Mouse (Mus musculus) heart, embryonic 15.5 days (tissue): ENCODE results near the gene Sgsh. TPM values are rescaled to one million over a fixed set of nuclear protein-coding genes. Genes with fewer than 3 reads are reported as not detected.

Source experiments
- ATAC-seq: fragments of 200-750 bp; cut with Nextera tagmentation; replicated peaks from 2 replicates; pipeline ENCODE4 v1.8.0; 2017; ENCODE audit warnings: low read depth, moderate TSS enrichment; ENCODE audit not compliant: insufficient number of reproducible peaks, insufficient read depth, low FRiP score
- H3K27ac ChIP-seq: fragments of 300-500 bp; sonication (generic); 2 replicates; pipeline ENCODE4 v1.5.1; 2015; ENCODE audit warnings: mild to moderate bottlenecking, inconsistent platforms
- H3K27me3 ChIP-seq: fragments of 300-500 bp; sonication (generic); 2 replicates; pipeline ENCODE4 v1.6.1; 2015; ENCODE audit warnings: inconsistent platforms
- H3K36me3 ChIP-seq: fragments of 300-500 bp; sonication (generic); 2 replicates; pipeline ENCODE4 v1.6.1; 2015; ENCODE audit warnings: mild to moderate bottlenecking, inconsistent platforms
- H3K4me1 ChIP-seq: fragments of 300-500 bp; sonication (generic); replicated peaks from 2 replicates; pipeline ENCODE4 v1.6.1; 2015; ENCODE audit warnings: inconsistent platforms
- H3K4me2 ChIP-seq: fragments of 300-500 bp; sonication (generic); 2 replicates; pipeline ENCODE4 v1.6.1; 2015; ENCODE audit warnings: inconsistent platforms, mild to moderate bottlenecking, moderate library complexity
- H3K4me3 ChIP-seq: fragments of 300-500 bp; sonication (generic); 2 replicates; pipeline ENCODE4 v1.5.1; 2015; ENCODE audit warnings: mild to moderate bottlenecking, inconsistent platforms
- H3K9ac ChIP-seq: fragments of 300-500 bp; sonication (generic); 2 replicates; pipeline ENCODE4 v1.6.1; 2015; ENCODE audit warnings: mild to moderate bottlenecking, inconsistent platforms
- H3K9me3 ChIP-seq: fragments of 300-500 bp; sonication (generic); replicated peaks from 2 replicates; pipeline ENCODE4 v1.6.1; 2016; ENCODE audit warnings: inconsistent platforms
- WGBS: fragments of 180-500 bp; shearing (Covaris S2); methylation state at CpG from one replicate; pipeline ENCODE4 v1.1.7; 2015; ENCODE audit warnings: mixed read lengths; 5-methylcytosine and 5-hydroxymethylcytosine counted together
- polyA plus RNA-seq: library from polyadenylated mRNA; unstranded; fragments of >200 nt; fragmentation: Nextera tagmentation; extraction: Ambion mirVana; gene quantifications from 2 replicates; pipeline ENCODE4 v1.2.1, GENCODE M21; 2015

Sgsh gene
- polyA plus RNA-seq, 1 experiment from 2014 or later = 5.4 TPM

GRCm38 (mm10) chr11:119339179-119339578 lies 16.2 kb downstream of the Sgsh start:
- Histone ChIP-seq H3K36me3 (no peaks in the 10 kb centered on the region), H3K4me2 (no peak overlapping the region), H3K27me3 (no peaks in the 10 kb centered on the region), H3K4me3 (no peak overlapping the region), H3K9me3 (no peaks in the 10 kb centered on the region), H3K27ac (peak overlapping the region; percentile 31; the same call in 1 of the 2 replicates), H3K4me1 (peaks cover 15% of the 10 kb centered on the region), H3K9ac (no peak overlapping the region)
- 42% methylated on average over 5 of the region's 5 CpGs for WGBS
- ATAC-seq = no peak; the same call in 1 of the 2 replicates

- Histone ChIP-seq H3K27ac (peak overlapping the region; percentile 31; the same call in 1 of the 2 replicates), H3K9ac (no peak overlapping the region), H3K36me3 (no peaks in the 10 kb centered on the region), H3K4me3 (no peak overlapping the region), H3K4me2 (no peak overlapping the region), H3K27me3 (0 out of 2 replicates have a peak, but pooled peaks cover 4% of the 10 kb centered on the region), H3K4me1 (peaks cover 15% of the 10 kb centered on the region), H3K9me3 (no peaks in the 10 kb centered on the region)
- 57% methylated on average over 10 of the region's 10 CpGs for WGBS
- ATAC-seq = 0 out of 2 replicates have a peak, but pooled peaks have one; percentile 19
These were observed 16.9 kb downstream of the Sgsh start for GRCm38 (mm10) chr11:119338271-119339059.

DNA sequence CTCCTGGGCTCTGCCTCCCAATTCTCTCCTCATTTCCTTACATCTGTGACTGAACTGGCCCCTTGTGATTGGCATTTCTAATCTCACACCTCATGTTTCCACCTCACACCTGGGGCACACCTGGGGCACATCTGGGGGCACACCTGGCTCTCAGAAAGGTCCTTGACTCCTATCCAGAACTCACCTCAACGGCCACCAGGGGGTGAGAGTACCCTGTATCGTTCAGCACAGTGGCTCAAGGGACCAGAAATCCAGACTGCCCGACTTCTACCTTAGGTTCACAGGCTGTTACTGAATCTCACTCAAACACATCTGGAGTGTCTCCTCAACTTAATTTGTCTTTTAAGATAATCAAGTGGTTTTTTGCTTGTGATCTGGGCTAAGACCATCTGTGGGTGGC lies 23.4 kb downstream of the Sgsh start:
- no peak overlapping the region for H3K4me3 ChIP-seq
- H3K9ac ChIP-seq = no peak overlapping the region
- peaks cover 12% of the 10 kb centered on the region for H3K27me3 ChIP-seq
- no peak for ATAC-seq
- H3K9me3 ChIP-seq = no peaks in the 10 kb centered on the region
- H3K36me3 ChIP-seq = no peaks in the 10 kb centered on the region
- no peak overlapping the region for H3K4me2 ChIP-seq
- no peak overlapping the region for H3K27ac ChIP-seq
- 36% methylated on average over 3 of the region's 3 CpGs for WGBS
- H3K4me1 ChIP-seq = no peaks in the 10 kb centered on the region

DNA sequence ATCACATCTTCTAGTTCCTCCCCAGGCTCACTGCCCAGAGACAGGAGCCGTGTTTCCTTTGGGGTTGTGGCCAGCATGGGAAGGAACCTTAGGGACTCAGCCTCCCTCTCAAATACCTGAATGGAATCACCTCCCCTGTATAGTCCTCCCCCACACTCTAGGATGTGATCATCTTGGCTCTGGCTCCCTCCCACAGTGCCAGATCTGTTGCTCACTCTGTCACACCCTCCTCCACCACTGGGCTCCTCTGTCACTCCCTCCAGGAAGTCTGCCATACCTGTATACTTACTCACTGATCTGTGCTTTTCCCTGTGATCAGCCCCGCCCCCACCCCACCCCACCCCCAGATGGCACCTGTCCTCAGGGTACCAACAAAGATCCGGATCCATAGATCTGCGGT lies 24.7 kb downstream of the Sgsh start:
- H3K4me1 ChIP-seq = no peaks in the 10 kb centered on the region
- H3K9me3 ChIP-seq = no peaks in the 10 kb centered on the region
- H3K36me3 ChIP-seq = no peaks in the 10 kb centered on the region
- WGBS = 66% methylated on average over 4 of the region's 4 CpGs
- no peak for ATAC-seq
- no peak overlapping the region for H3K4me3 ChIP-seq
- peaks cover 12% of the 10 kb centered on the region for H3K27me3 ChIP-seq
- H3K9ac ChIP-seq = no peak overlapping the region
- H3K4me2 ChIP-seq = no peak overlapping the region
- no peak overlapping the region for H3K27ac ChIP-seq

GRCm38 (mm10) chr11:119325068-119325467 lies 30.3 kb downstream of the Sgsh start:
- no peaks in the 10 kb centered on the region for H3K36me3 ChIP-seq
- no peak overlapping the region for H3K9ac ChIP-seq
- no peak for ATAC-seq
- H3K27ac ChIP-seq = no peak overlapping the region
- H3K4me1 ChIP-seq = no peaks in the 10 kb centered on the region
- peaks cover 4% of the 10 kb centered on the region; the same call in 1 of the 2 replicates for H3K27me3 ChIP-seq
- H3K4me2 ChIP-seq = no peak overlapping the region
- 75% methylated on average over 1 of the region's 1 CpGs for WGBS
- H3K4me3 ChIP-seq = no peak overlapping the region
- no peaks in the 10 kb centered on the region for H3K9me3 ChIP-seq

DNA sequence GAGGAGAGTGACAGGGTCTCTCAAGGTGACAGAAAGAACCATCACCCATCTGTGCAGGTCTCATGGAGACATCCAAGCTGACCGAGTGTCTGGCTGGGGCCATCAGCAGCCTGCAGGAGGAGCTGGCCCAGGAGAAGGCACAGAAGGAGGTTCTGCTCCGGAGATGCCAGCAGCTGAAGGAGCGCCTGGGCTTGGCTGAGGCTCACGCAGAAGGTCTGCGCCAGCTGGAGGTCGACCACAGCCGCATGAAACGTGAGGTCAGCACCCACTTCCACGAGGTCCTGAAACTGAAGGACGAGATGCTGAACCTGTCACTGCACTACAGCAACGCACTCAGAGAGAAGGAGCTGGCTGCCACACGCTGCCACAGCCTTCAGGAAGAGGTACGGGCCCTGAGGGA lies 32.8 kb downstream of the Sgsh start:
- no peak for ATAC-seq
- H3K9me3 ChIP-seq = no peaks in the 10 kb centered on the region
- WGBS = 73% methylated on average over 13 of the region's 13 CpGs
- no peaks in the 10 kb centered on the region for H3K36me3 ChIP-seq
- H3K27ac ChIP-seq = no peak overlapping the region
- no peak overlapping the region for H3K4me3 ChIP-seq
- H3K27me3 ChIP-seq = 0 out of 2 replicates have a peak, but pooled peaks cover 4% of the 10 kb centered on the region
- H3K4me1 ChIP-seq = no peaks in the 10 kb centered on the region
- no peak overlapping the region for H3K9ac ChIP-seq
- H3K4me2 ChIP-seq = no peak overlapping the region

DNA sequence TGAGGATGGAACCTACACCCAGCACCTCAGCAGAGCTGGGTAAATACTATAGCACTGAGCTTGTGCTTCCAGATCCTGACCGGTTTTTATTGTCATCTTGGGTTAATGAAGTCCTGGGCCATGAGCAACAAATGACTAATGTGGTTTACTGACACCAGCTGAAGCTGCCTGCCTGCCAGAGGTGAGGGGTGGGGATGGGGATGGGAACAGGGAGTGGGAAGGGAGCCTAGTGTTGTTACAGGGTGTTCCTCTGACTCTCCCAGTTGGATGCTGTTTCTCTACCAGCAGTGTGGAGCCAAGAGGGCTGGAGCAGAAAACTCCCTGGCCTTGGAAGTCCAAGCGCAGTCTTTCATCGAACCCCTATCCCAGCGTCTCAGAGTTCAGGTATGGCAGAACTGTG lies 38.6 kb downstream of the Sgsh start:
- H3K27me3 ChIP-seq = no peaks in the 10 kb centered on the region
- no peak overlapping the region for H3K27ac ChIP-seq
- no peaks in the 10 kb centered on the region for H3K4me1 ChIP-seq
- no peak overlapping the region for H3K4me2 ChIP-seq
- ATAC-seq = no peak
- H3K9ac ChIP-seq = no peak overlapping the region
- H3K36me3 ChIP-seq = no peaks in the 10 kb centered on the region
- H3K4me3 ChIP-seq = no peak overlapping the region
- 82% methylated on average over 4 of the region's 4 CpGs for WGBS
- no peaks in the 10 kb centered on the region for H3K9me3 ChIP-seq

DNA sequence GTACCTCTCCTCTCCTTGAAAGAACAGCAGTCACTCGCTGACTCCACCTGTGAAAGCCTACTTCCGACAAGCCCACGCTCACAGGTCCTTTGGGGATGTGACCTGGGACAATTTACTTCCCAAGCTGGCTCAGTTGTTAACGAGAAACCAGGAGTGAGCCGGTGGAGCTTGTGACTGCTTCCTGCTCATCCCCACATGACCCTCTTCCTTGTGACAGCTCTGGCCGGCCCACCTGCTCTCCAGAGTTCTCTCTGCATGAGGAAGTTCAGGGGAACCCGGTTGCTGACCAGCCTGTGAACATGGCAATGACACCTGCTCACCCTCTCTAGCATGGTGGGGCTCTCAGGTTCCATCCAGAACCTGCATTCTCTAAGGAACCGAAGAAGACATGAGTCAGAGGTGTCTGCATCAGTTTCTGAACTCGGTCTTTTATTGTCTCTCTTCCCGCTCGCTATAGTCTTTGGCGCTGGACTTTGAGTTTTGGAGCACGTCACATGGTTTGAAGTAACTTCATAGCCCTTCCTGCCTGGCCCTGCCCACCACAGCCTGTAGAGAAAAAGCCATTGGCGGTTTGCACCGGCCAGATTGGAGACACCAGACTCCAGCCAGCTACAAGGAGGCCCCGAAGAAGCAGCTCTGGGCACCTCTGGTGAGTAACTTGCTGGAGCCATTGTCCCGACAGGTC lies 40.9 kb downstream of the Sgsh start:
- peaks cover 13% of the 10 kb centered on the region for H3K27me3 ChIP-seq
- H3K36me3 ChIP-seq = no peaks in the 10 kb centered on the region
- no peaks in the 10 kb centered on the region for H3K9me3 ChIP-seq
- no peak overlapping the region for H3K4me3 ChIP-seq
- no peak overlapping the region for H3K27ac ChIP-seq
- no peak overlapping the region for H3K4me2 ChIP-seq
- H3K9ac ChIP-seq = no peak overlapping the region
- 70% methylated on average over 17 of the region's 17 CpGs for WGBS
- H3K4me1 ChIP-seq = no peaks in the 10 kb centered on the region
- ATAC-seq = no peak

- WGBS = 24% methylated on average over 10 of the region's 10 CpGs
- no peak for ATAC-seq
- Histone ChIP-seq H3K4me3 (no peak overlapping the region), H3K27me3 (peaks cover 13% of the 10 kb centered on the region), H3K4me1 (peaks cover 23% of the 10 kb centered on the region), H3K9ac (no peak overlapping the region), H3K27ac (no peak overlapping the region), H3K9me3 (no peaks in the 10 kb centered on the region), H3K36me3 (no peaks in the 10 kb centered on the region), H3K4me2 (no peak overlapping the region)
These were observed 44.7 kb downstream of the Sgsh start for GRCm38 (mm10) chr11:119310621-119311020.

DNA sequence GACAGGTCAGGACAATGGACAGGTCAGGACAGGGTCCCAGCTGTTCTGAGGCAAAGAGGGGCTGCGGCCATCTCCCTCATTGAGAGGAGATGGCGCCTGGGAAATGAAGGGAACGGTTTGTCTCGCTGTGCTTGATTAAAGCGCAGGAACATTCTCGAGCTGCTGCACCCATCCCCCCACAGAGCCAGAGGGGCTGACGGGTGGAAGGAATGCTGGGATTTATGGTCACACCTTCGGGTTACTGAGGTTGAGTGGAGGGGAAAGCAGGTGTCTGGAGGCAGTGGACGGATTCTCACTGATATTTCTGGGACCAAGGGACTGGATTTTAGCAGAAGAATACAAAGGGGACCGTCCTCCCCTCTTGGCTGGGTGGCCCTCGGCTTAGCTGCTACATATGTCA lies 47.4 kb downstream of the Sgsh start:
- Histone ChIP-seq H3K36me3 (no peaks in the 10 kb centered on the region), H3K9ac (no peak overlapping the region), H3K4me2 (no peak overlapping the region), H3K9me3 (no peaks in the 10 kb centered on the region), H3K27ac (peak overlapping the region; percentile 81), H3K4me3 (no peak overlapping the region), H3K4me1 (peaks cover 26% of the 10 kb centered on the region), H3K27me3 (peaks cover 17% of the 10 kb centered on the region)
- no peak for ATAC-seq
- WGBS = 27% methylated on average over 11 of the region's 11 CpGs

- 0 out of 2 replicates have a peak within 1 kb of the TSS, but pooled peaks have one; percentile 6 for H3K4me2 ChIP-seq
- H3K36me3 ChIP-seq = no peaks in the 10 kb centered on the region
These were observed 47.8 kb downstream of the Sgsh start, which contains the start of gene Card14 for GRCm38 (mm10) chr11:119307658-119307867. Gene Card14, plus strand, starts transcription at chr11:119307768.

More at GRCm38 (mm10) chr11:119307658-119307867, 47.8 kb downstream of the Sgsh start, which contains the start of gene Card14:
- no peak for ATAC-seq
- WGBS = 51% methylated on average over 1 of the region's 1 CpGs
- Histone ChIP-seq H3K27me3 (peaks cover 17% of the 10 kb centered on the region), H3K4me1 (peaks cover 26% of the 10 kb centered on the region), H3K9me3 (no peaks in the 10 kb centered on the region), H3K9ac (no peak within 1 kb of the TSS), H3K27ac (peak within 1 kb of the TSS; percentile 81), H3K4me3 (no peak within 1 kb of the TSS)
